8 mouse cellular contexts compared by ENCODE assay signal in genomic region chr2:27552620-27553287, GRCm38 (mm10). TPM values are rescaled to one million over a fixed set of nuclear protein-coding genes. Genes with fewer than 3 reads are reported as not detected.
DNase-seq lines count a peak whose midpoint lies in the region; ATAC-seq lines count a peak whose summit lies in the region.

No protein-coding gene starts in this region.

- peak; percentile 79 for DNase-seq in layer of hippocampus, adult 11-12 months (ENCODE audit: low spot score)
- no peak for DNase-seq in layer of hippocampus, adult 9-11 months
- peak; percentile 86 for DNase-seq in adrenal gland, postnatal 10 days
- peak; percentile 77 for DNase-seq in embryonic facial prominence, embryonic 14.5 days (ENCODE audit: low spot score)
- DNase-seq in hindlimb bud, embryonic 11.5 days (ENCODE audit: extremely low spot score, low read depth, low spot score), result peak; percentile 82
- DNase-seq in limb, embryonic 11.5 days (ENCODE audit: low spot score), result peak; percentile 89
- DNase-seq in ovary, adult 18-20 months (ENCODE audit: low spot score), result peak; percentile 36
- peak; percentile 36 for DNase-seq in urinary bladder, postnatal 10 days (ENCODE audit: low spot score)

- H3K27me3 ChIP-seq in embryonic facial prominence, embryonic 14.5 days (replicated peaks; ENCODE audit: control insufficient read depth, insufficient read depth, low read length), result no peaks in the 10 kb centered on the region
- H3K27me3 ChIP-seq in limb, embryonic 11.5 days (ENCODE audit: control insufficient read depth, insufficient read depth, low read length), result no peaks in the 10 kb centered on the region

- no peak overlapping the region for H3K4me3 ChIP-seq in embryonic facial prominence, embryonic 14.5 days (ENCODE audit: low read depth, low read length)
- H3K4me3 ChIP-seq in limb, embryonic 11.5 days (ENCODE audit: low read depth, low read length), result no peak overlapping the region

- H3K36me3 ChIP-seq in embryonic facial prominence, embryonic 14.5 days (ENCODE audit: control insufficient read depth, insufficient read depth, low read length), result no peaks in the 10 kb centered on the region
- H3K36me3 ChIP-seq in limb, embryonic 11.5 days (ENCODE audit: control insufficient read depth, insufficient read depth, low read length), result no peaks in the 10 kb centered on the region

- H3K9ac ChIP-seq in embryonic facial prominence, embryonic 14.5 days (ENCODE audit: low read depth, low read length), result no peak overlapping the region
- no peak overlapping the region for H3K9ac ChIP-seq in limb, embryonic 11.5 days (ENCODE audit: low read length)

- H3K9me3 ChIP-seq in embryonic facial prominence, embryonic 14.5 days (ENCODE audit: control insufficient read depth, low read length), result 0 out of 2 replicates have a peak, but pooled peaks cover 6% of the 10 kb centered on the region
- H3K9me3 ChIP-seq in limb, embryonic 11.5 days (ENCODE audit: control insufficient read depth, low read length), result no peaks in the 10 kb centered on the region

- no peak overlapping the region for H3K27ac ChIP-seq in embryonic facial prominence, embryonic 14.5 days (replicated peaks; ENCODE audit: low read depth, low read length)
- no peak overlapping the region for H3K27ac ChIP-seq in limb, embryonic 11.5 days (replicated peaks; ENCODE audit: low read depth, low read length)

- H3K4me2 ChIP-seq in embryonic facial prominence, embryonic 14.5 days (ENCODE audit: low read depth, low read length), result no peak overlapping the region
- no peak overlapping the region for H3K4me2 ChIP-seq in limb, embryonic 11.5 days (ENCODE audit: low read depth, severe bottlenecking)

- WGBS in embryonic facial prominence, embryonic 14.5 days, result 11% methylated on average over 7 of the region's 7 CpGs
- WGBS in limb, embryonic 11.5 days, result 23% methylated on average over 7 of the region's 7 CpGs

- H3K4me1 ChIP-seq in embryonic facial prominence, embryonic 14.5 days (ENCODE audit: control insufficient read depth, insufficient read depth, low read length), result peaks cover 6% of the 10 kb centered on the region
- no peaks in the 10 kb centered on the region for H3K4me1 ChIP-seq in limb, embryonic 11.5 days (ENCODE audit: control insufficient read depth, insufficient read depth, low read length)

- no peak for ATAC-seq in embryonic facial prominence, embryonic 14.5 days (ENCODE audit: low read depth)
- no peak for ATAC-seq in limb, embryonic 11.5 days (ENCODE audit: insufficient number of reproducible peaks, low FRiP score, low TSS enrichment, low read depth)

RNA-seq across cellular contexts. Expression of gene Wdr5, which starts 37.8 kb away (rescaled TPM):
- total RNA-seq in adrenal gland, postnatal 10 days (2021), result 10 to 100 TPM; 35.2 to 38.3 TPM
- 50.1 and 54.1 TPM in 2 replicates for polyA plus RNA-seq in embryonic facial prominence, embryonic 14.5 days (2014; fragmentation: Nextera tagmentation; extraction: Ambion mirVana)
- 77.6 and 83.3 TPM in 2 replicates for polyA plus RNA-seq in limb, embryonic 11.5 days (2014; fragmentation: Nextera tagmentation; extraction: Ambion mirVana)

RNA-seq across cellular contexts. Expression of gene Brd3, which starts 45.3 kb away (rescaled TPM):
- 10 to 100 TPM; 83.9 to 89.7 TPM for total RNA-seq in adrenal gland, postnatal 10 days (2021)
- 131 and 137 TPM in 2 replicates for polyA plus RNA-seq in embryonic facial prominence, embryonic 14.5 days (2014; fragmentation: Nextera tagmentation; extraction: Ambion mirVana)
- 223 and 240 TPM in 2 replicates for polyA plus RNA-seq in limb, embryonic 11.5 days (2014; fragmentation: Nextera tagmentation; extraction: Ambion mirVana)
